Mouse (Mus musculus): Measurements from ENCODE around the gene Fbxo46. TPM values are rescaled to one million over a fixed set of nuclear protein-coding genes. Genes with fewer than 3 reads are reported as not detected.

The Fbxo46 gene
- total and polyA plus RNA-seq, 2 experiments from 2014 or later: 7.7 to 23.8 TPM

DNA sequence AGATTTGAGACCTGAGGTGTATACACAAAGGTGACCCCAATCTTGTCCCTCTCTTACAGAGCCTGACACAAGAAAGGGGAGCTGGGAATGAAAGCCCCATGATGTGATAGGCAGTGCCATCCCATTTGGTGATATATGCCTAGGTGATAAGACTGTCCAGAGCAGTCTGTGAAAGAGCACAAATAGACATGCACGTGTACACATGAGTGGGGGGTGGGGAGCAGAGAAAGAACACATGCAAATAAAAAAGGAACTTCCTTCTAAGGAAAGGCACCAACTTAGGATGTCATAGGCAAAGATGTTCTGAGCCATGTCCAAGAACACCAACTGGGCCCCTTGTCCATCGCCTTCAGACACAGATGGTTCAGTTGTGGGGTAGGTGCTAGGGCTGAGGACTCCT is 15.2 kb upstream of the Fbxo46 start:
- ATAC-seq (no peak), DNase-seq (ENCODE audit: low spot score) (no peak)
- no peak overlapping the region for H3K4me3 ChIP-seq (ENCODE audit: low read length)
- no peak overlapping the region for H3K27ac ChIP-seq
- 77% methylated on average over 2 of the region's 2 CpGs for WGBS
- no peak overlapping the region for H3K4me2 ChIP-seq (ENCODE audit: low read depth, low read length)
- no peaks in the 10 kb centered on the region for H3K36me3 ChIP-seq (ENCODE audit: insufficient read depth, low read length)
- no peak for TF ChIP-seq CTCF (IDR thresholded peaks at IDR 0.05; ENCODE audit: low read depth)
- peaks cover 3% of the 10 kb centered on the region; the same call in 1 of the 2 replicates for H3K9me3 ChIP-seq (ENCODE audit: low read length)
- no peak overlapping the region for H3K9ac ChIP-seq (replicated peaks; ENCODE audit: low read length)
- H3K4me1 ChIP-seq (ENCODE audit: insufficient read depth, low read length): no peaks in the 10 kb centered on the region
- no peaks in the 10 kb centered on the region for H3K27me3 ChIP-seq (ENCODE audit: insufficient read depth, low read length)

DNA sequence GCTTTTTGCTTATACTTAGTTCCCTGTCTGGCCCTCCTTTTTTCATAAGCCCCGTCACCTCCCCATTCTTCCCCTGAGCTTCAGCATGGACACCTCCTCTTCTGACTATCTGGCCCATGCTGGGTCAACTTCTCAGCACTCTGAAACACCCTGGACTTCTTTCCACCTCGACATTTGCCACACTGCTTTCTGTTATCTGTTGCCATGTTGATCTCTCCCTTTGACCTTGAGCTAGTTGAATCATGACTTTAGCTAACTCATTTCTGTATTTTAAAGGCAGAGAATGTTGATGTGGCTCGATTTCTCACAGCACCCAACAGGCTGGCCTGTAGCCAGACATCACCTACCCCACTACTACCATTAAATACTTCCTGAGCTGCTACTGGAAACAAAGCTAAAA is 12.2 kb upstream of the Fbxo46 start:
- Histone ChIP-seq H3K36me3 (ENCODE audit: insufficient read depth, low read length) (no peaks in the 10 kb centered on the region), H3K4me1 (ENCODE audit: insufficient read depth, low read length) (no peaks in the 10 kb centered on the region), H3K4me2 (ENCODE audit: low read depth, low read length) (no peak overlapping the region), H3K4me3 (ENCODE audit: low read length) (no peak overlapping the region), H3K27ac (no peak overlapping the region), H3K27me3 (ENCODE audit: insufficient read depth, low read length) (no peaks in the 10 kb centered on the region), H3K9ac (replicated peaks; ENCODE audit: low read length) (no peak overlapping the region), H3K9me3 (ENCODE audit: low read length) (peaks cover 3% of the 10 kb centered on the region; the same call in 1 of the 2 replicates)
- DNase-seq (ENCODE audit: low spot score) (no peak), ATAC-seq (no peak)
- 62% methylated on average over 3 of the region's 3 CpGs for WGBS
- no peak for TF ChIP-seq CTCF (IDR thresholded peaks at IDR 0.05; ENCODE audit: low read depth)

DNA sequence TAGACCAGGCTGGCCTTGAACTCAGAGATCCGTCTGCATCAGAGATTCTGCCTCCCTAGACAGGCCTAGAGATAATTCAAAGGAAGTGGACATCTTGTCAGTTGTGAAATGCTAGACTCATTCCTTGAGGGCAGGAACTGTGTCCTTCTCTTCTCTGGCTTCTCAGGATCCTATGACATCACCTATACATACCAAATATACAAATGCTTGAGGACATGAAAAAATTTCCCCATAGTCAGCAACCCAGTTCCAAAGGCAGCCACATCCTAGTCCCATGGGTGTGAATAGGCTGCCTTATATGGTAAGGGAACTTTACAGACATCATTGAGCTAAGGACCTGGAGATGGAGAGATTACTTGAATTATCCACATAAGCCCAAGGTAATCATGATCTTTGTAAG is 10.1 kb upstream of the Fbxo46 start:
- Histone ChIP-seq H3K27ac (no peak overlapping the region), H3K9me3 (ENCODE audit: low read length) (no peaks in the 10 kb centered on the region), H3K27me3 (ENCODE audit: insufficient read depth, low read length) (no peaks in the 10 kb centered on the region), H3K9ac (replicated peaks; ENCODE audit: low read length) (no peak overlapping the region), H3K36me3 (ENCODE audit: insufficient read depth, low read length) (no peaks in the 10 kb centered on the region), H3K4me2 (ENCODE audit: low read depth, low read length) (no peak overlapping the region), H3K4me3 (ENCODE audit: low read length) (no peak overlapping the region), H3K4me1 (ENCODE audit: insufficient read depth, low read length) (no peaks in the 10 kb centered on the region)
- ATAC-seq (no peak), DNase-seq (ENCODE audit: low spot score) (no peak)
- 90% methylated on average over 1 of the region's 1 CpGs for WGBS
- TF ChIP-seq CTCF (IDR thresholded peaks at IDR 0.05; ENCODE audit: low read depth): no peak

DNA sequence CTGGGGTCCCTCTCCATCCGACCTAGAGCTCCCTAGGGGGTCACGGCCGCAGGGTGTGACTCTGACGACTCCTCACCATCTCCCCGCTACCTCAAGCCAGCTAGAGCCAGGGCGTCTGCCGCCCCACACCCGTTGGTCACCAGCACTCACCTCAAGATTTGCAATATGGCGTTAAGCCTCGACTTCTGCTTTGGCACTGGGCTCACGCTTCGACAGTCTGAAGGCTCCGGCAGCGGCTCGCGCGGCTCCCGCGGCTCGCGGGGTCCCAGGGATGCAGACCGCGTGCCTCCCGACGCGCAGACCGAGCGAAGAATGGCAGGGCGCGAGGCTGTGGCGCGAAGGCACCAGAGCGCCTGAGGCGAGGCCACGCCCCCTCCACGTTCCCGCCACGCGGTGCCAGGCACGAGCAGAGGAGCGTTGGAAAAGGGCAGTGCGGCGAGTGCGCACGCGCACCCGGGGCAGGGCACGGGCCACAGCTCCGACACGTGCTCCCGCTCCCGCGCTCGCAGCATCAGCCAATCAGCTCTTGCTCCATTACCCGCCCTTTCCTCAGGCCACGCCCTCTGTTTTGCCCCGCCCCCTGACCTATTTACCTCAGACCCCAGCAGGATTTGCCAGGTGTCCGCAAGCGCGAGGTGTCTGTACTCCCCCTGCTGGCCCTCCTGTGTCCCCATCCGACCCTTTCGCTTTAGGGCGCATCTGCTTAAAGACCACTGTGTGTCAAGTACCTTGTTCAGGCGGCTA is 1.5 kb upstream of the Fbxo46 start, which contains the start of gene Gm4969:
Gene Gm4969, minus strand, starts transcription at position 341 of the 744 bp plus-strand sequence.
- Histone ChIP-seq H3K27me3 (ENCODE audit: insufficient read depth, low read length) (no peaks in the 10 kb centered on the region), H3K4me1 (ENCODE audit: insufficient read depth, low read length) (peaks cover 16% of the 10 kb centered on the region), H3K9me3 (ENCODE audit: low read length) (no peaks in the 10 kb centered on the region), H3K9ac (replicated peaks; ENCODE audit: low read length) (0 out of 2 replicates have a peak within 1 kb of the TSS, but pooled peaks have one; percentile 38), H3K4me2 (ENCODE audit: low read depth, low read length) (peak within 1 kb of the TSS; percentile 55), H3K27ac (peak within 1 kb of the TSS; percentile 62; the same call in 1 of the 2 replicates), H3K36me3 (ENCODE audit: insufficient read depth, low read length) (no peaks in the 10 kb centered on the region), H3K4me3 (ENCODE audit: low read length) (peak within 1 kb of the TSS; percentile 39)
- WGBS: 18% methylated on average over 64 of the region's 64 CpGs
- TF ChIP-seq CTCF (IDR thresholded peaks at IDR 0.05; ENCODE audit: low read depth): peak; percentile 57
- DNase-seq (ENCODE audit: low spot score): peak; percentile 91
- peak; percentile 83 for ATAC-seq

DNA sequence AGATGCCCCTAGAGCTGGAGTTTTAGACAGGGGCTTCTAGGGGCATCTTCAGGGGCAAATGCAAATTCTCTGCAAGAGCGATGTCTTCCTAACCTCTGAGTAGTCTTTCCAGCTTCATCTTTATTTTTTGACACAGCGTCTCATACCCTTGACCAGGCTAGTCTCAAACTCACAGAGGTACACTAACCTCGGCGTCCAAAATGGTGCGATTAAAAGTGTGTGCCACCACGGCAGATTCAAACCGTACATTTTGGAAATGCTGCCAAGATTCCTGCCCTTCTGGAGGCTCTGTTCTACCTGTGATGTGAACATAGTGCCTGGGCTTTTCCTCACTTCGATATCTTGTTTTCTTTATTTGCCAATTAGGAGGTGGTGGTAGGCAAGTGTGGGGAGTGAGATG is 576 bp upstream of the Fbxo46 start:
- Histone ChIP-seq H3K9me3 (ENCODE audit: low read length) (no peaks in the 10 kb centered on the region), H3K27ac (0 out of 2 replicates have a peak overlapping the region, but pooled peaks have one; percentile 62), H3K4me2 (ENCODE audit: low read depth, low read length) (no peak overlapping the region), H3K27me3 (ENCODE audit: insufficient read depth, low read length) (no peaks in the 10 kb centered on the region), H3K9ac (replicated peaks; ENCODE audit: low read length) (no peak overlapping the region), H3K36me3 (ENCODE audit: insufficient read depth, low read length) (no peaks in the 10 kb centered on the region), H3K4me1 (ENCODE audit: insufficient read depth, low read length) (peaks cover 16% of the 10 kb centered on the region), H3K4me3 (ENCODE audit: low read length) (no peak overlapping the region)
- WGBS: 92% methylated on average over 8 of the region's 8 CpGs
- no peak for TF ChIP-seq CTCF (IDR thresholded peaks at IDR 0.05; ENCODE audit: low read depth)
- no peak for ATAC-seq
- DNase-seq (ENCODE audit: low spot score): no peak

DNA sequence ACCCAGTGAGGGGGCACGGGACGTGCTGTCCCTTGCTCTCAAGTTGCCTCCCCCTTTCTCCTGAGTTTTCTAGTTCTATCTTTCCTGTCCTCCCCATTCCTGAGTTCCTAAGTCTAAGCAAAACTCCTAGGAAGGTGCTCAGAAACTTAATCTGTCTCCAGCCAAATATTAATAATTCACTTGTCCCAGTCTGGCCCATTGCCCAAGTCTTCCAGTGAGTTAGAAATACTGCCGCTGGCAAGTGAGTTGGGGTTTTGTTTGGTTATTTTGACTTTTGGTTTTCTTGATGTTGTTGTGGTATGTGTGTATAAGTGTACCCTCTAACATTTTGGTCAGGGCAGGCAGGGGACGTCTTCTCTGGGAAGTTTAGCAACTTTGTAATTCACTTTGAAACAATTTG is 2.0 kb downstream of the Fbxo46 start:
- DNase-seq (ENCODE audit: low spot score): no peak
- H3K9me3 ChIP-seq (ENCODE audit: low read length): no peaks in the 10 kb centered on the region
- H3K4me2 ChIP-seq (ENCODE audit: low read depth, low read length): no peak overlapping the region
- WGBS: 82% methylated on average over 4 of the region's 4 CpGs
- H3K27me3 ChIP-seq (ENCODE audit: insufficient read depth, low read length): no peaks in the 10 kb centered on the region
- H3K4me1 ChIP-seq (ENCODE audit: insufficient read depth, low read length): peaks cover 16% of the 10 kb centered on the region
- H3K4me3 ChIP-seq (ENCODE audit: low read length): no peak overlapping the region
- no peak overlapping the region for H3K27ac ChIP-seq
- ATAC-seq: no peak
- no peak for TF ChIP-seq CTCF (IDR thresholded peaks at IDR 0.05; ENCODE audit: low read depth)
- no peak overlapping the region for H3K9ac ChIP-seq (replicated peaks; ENCODE audit: low read length)
- H3K36me3 ChIP-seq (ENCODE audit: insufficient read depth, low read length): no peaks in the 10 kb centered on the region

DNA sequence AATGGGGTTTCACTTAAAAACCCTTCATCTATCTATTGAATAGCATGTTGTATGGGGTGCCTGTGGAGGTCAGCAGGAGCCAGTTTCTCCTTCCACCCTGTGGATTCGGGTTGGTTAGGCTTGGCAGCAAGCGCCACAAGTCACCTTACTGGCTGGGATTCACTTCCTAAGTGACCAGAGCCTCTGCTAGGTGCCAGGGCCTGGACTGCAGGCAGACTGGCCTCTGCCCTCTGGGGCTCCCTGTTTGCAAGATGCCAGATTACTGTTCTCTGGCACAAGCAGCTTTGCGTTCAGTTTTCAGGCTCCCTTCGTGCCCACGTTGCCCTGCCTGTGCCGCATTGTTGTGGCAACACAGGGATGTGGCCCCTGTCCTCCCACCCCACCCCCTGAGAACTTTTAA is 5.1 kb downstream of the Fbxo46 start:
- WGBS: 87% methylated on average over 6 of the region's 6 CpGs
- no peak for ATAC-seq
- no peak overlapping the region for H3K9ac ChIP-seq (replicated peaks; ENCODE audit: low read length)

More for the DNA sequence above, 5.1 kb downstream of the Fbxo46 start:
- Histone ChIP-seq H3K36me3 (ENCODE audit: insufficient read depth, low read length) (no peaks in the 10 kb centered on the region), H3K27me3 (ENCODE audit: insufficient read depth, low read length) (no peaks in the 10 kb centered on the region), H3K4me1 (ENCODE audit: insufficient read depth, low read length) (peaks cover 9% of the 10 kb centered on the region), H3K4me3 (ENCODE audit: low read length) (no peak overlapping the region), H3K4me2 (ENCODE audit: low read depth, low read length) (no peak overlapping the region), H3K27ac (no peak overlapping the region), H3K9me3 (ENCODE audit: low read length) (no peaks in the 10 kb centered on the region)
- no peak for TF ChIP-seq CTCF (IDR thresholded peaks at IDR 0.05; ENCODE audit: low read depth)
- no peak for DNase-seq (ENCODE audit: low spot score)

Data from hindbrain, postnatal 0 days (tissue).